ENCODE assay signal across 24 mouse cellular contexts in the genomic region with DNA sequence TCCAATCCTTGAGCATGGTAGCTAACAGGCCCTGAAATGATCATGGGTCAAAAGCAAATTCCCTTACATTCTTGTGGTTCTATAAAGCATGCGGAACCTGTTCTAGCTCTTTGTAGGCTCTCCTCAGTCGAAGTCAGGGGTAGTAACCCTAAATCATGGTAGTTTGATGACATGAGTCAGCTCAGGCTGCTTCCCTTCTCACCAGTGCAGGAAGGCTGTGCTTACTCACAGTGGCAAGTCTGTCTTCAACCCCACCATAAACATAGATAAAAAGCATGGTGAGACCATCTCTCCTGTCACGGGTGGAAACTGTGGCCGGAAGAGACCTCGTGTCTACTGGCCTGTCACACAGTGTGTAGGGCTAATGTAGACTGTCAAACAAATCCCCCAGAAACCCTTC.
DNase-seq lines count a peak whose midpoint lies in the region; ATAC-seq and TF ChIP-seq lines count a peak whose summit lies in the region.
"Had no signal": no experiment of that assay in that cellular context is flagged by ENCODE, and none has a peak within 500 bp of the region (broad histone marks: within the 10 kb centered on the region; RNA-seq: fewer than 3 reads in every experiment).

No protein-coding gene starts in this region.

- DNase-seq in lung, postnatal 25 days (ENCODE audit: low spot score), result no peak
- DNase-seq in limb, embryonic 10.5 days (ENCODE audit: low spot score), result no peak
- DNase-seq in stomach, postnatal 0 days (ENCODE audit: low spot score), result no peak
- DNase-seq in cerebellum, adult 11 months, result no peak
- DNase-seq: adrenal gland, adult 8-10 months; adrenal gland, postnatal 25 days; cerebellum, adult 18-20 months; cerebellum, adult 9-10 months; cerebellum, postnatal 14 days; forebrain, postnatal 0 days; gastrocnemius, adult 2 months; gastrocnemius, postnatal 14 days; heart, adult 11 months had no signal

- H3K27me3 ChIP-seq in lung, embryonic 15.5 days, result no peaks in the 10 kb centered on the region
- no peaks in the 10 kb centered on the region for H3K27me3 ChIP-seq in limb, embryonic 10.5 days (ENCODE audit: low read depth, poor library complexity, severe bottlenecking)
- H3K27me3 ChIP-seq in stomach, postnatal 0 days (ENCODE audit: control insufficient read depth, insufficient read depth, low read length), result no peaks in the 10 kb centered on the region
- H3K27me3 ChIP-seq in kidney, embryonic 15.5 days, result no peaks in the 10 kb centered on the region
- H3K27me3 ChIP-seq: embryonic facial prominence, embryonic 12.5 days; embryonic facial prominence, embryonic 15.5 days; forebrain, embryonic 13.5 days; hindbrain, embryonic 13.5 days had no signal

- TF ChIP-seq EP300 in stomach, postnatal 0 days (optimal IDR thresholded peaks at IDR 0.05), result no peak

- peaks cover 22% of the 10 kb centered on the region for H3K4me1 ChIP-seq in lung, embryonic 15.5 days
- H3K4me1 ChIP-seq in limb, embryonic 10.5 days, result no peaks in the 10 kb centered on the region; the same call in 1 of the 2 replicates
- H3K4me1 ChIP-seq in stomach, postnatal 0 days (replicated peaks; ENCODE audit: control insufficient read depth, insufficient read depth), result no peaks in the 10 kb centered on the region
- peaks cover 9% of the 10 kb centered on the region for H3K4me1 ChIP-seq in kidney, embryonic 15.5 days
- H3K4me1 ChIP-seq: embryonic facial prominence, embryonic 15.5 days; forebrain, embryonic 13.5 days had no signal

- no peak for ATAC-seq in lung, embryonic 15.5 days (ENCODE audit: borderline replicate concordance, extremely low read depth, low FRiP score, low TSS enrichment)
- ATAC-seq in common myeloid progenitor, adult 5-6 weeks (replicated peaks; ENCODE audit: low read depth, poor library complexity, severe bottlenecking), result peak; percentile 95
- ATAC-seq in stomach, postnatal 0 days (ENCODE audit: low FRiP score, low TSS enrichment), result peak; percentile 14; the same call in 1 of the 2 replicates
- no peak for ATAC-seq in kidney, embryonic 15.5 days (replicated peaks; ENCODE audit: low FRiP score)
- ATAC-seq: activated CD4-positive, CD25-positive, alpha-beta regulatory T cell, adult 4 months; forebrain, embryonic 13.5 days; forebrain, postnatal 0 days; hindbrain, embryonic 16.5 days had no signal

- no peak overlapping the region for H3K9ac ChIP-seq in lung, embryonic 15.5 days
- no peak overlapping the region for H3K9ac ChIP-seq in stomach, postnatal 0 days (ENCODE audit: low read length)
- H3K9ac ChIP-seq in kidney, embryonic 15.5 days, result no peak overlapping the region
- H3K9ac ChIP-seq: embryonic facial prominence, embryonic 12.5 days; embryonic facial prominence, embryonic 15.5 days; forebrain, embryonic 13.5 days; forebrain, postnatal 0 days; hindbrain, embryonic 13.5 days had no signal

- H3K4me3 ChIP-seq in lung, embryonic 15.5 days, result no peak overlapping the region
- no peak overlapping the region for H3K4me3 ChIP-seq in limb, embryonic 10.5 days
- H3K4me3 ChIP-seq in stomach, postnatal 0 days (ENCODE audit: low read depth, low read length), result no peak overlapping the region
- H3K4me3 ChIP-seq in kidney, embryonic 15.5 days (replicated peaks), result no peak overlapping the region
- H3K4me3 ChIP-seq: embryonic facial prominence, embryonic 12.5 days; embryonic facial prominence, embryonic 15.5 days; forebrain, embryonic 13.5 days; gastrocnemius, adult 2 months; hindbrain, embryonic 10.5 days; hindbrain, embryonic 13.5 days had no signal

- H3K36me3 ChIP-seq in lung, embryonic 15.5 days, result no peaks in the 10 kb centered on the region
- H3K36me3 ChIP-seq in limb, embryonic 10.5 days, result no peaks in the 10 kb centered on the region
- H3K36me3 ChIP-seq in stomach, postnatal 0 days (ENCODE audit: control insufficient read depth, insufficient read depth, low read length), result no peaks in the 10 kb centered on the region
- H3K36me3 ChIP-seq in kidney, embryonic 15.5 days, result no peaks in the 10 kb centered on the region
- H3K36me3 ChIP-seq: embryonic facial prominence, embryonic 12.5 days; embryonic facial prominence, embryonic 15.5 days; hindbrain, embryonic 10.5 days; hindbrain, embryonic 13.5 days had no signal

- no peak overlapping the region for H3K4me2 ChIP-seq in lung, embryonic 15.5 days
- H3K4me2 ChIP-seq in stomach, postnatal 0 days (replicated peaks; ENCODE audit: low read depth), result no peak overlapping the region
- H3K4me2 ChIP-seq in kidney, embryonic 15.5 days, result no peak overlapping the region
- H3K4me2 ChIP-seq: embryonic facial prominence, embryonic 12.5 days; embryonic facial prominence, embryonic 15.5 days; forebrain, embryonic 13.5 days; heart, embryonic 11.5 days; hindbrain, embryonic 13.5 days had no signal

- no peak for TF ChIP-seq CTCF in stomach, postnatal 0 days (IDR thresholded peaks at IDR 0.05; ENCODE audit: low read depth)

- peak overlapping the region; percentile 59 for H3K27ac ChIP-seq in lung, embryonic 15.5 days
- peak overlapping the region; percentile 9; the same call in 1 of the 2 replicates for H3K27ac ChIP-seq in limb, embryonic 10.5 days
- H3K27ac ChIP-seq in stomach, postnatal 0 days (replicated peaks), result peak overlapping the region; percentile 37; the same call in 1 of the 2 replicates
- H3K27ac ChIP-seq in kidney, embryonic 15.5 days, result no peak overlapping the region
- H3K27ac ChIP-seq: embryonic facial prominence, embryonic 12.5 days; embryonic facial prominence, embryonic 15.5 days; forebrain, embryonic 13.5 days; gastrocnemius, adult 2 months; hindbrain, embryonic 10.5 days; hindbrain, embryonic 13.5 days had no signal

- WGBS in lung, embryonic 15.5 days, result 34% methylated on average over 5 of the region's 5 CpGs
- 85% methylated on average over 5 of the region's 5 CpGs for WGBS in limb, embryonic 10.5 days
- 68% methylated on average over 5 of the region's 5 CpGs for WGBS in stomach, postnatal 0 days
- WGBS in kidney, embryonic 15.5 days, result 76% methylated on average over 5 of the region's 5 CpGs

- H3K9me3 ChIP-seq in lung, embryonic 15.5 days, result no peaks in the 10 kb centered on the region
- no peaks in the 10 kb centered on the region for H3K9me3 ChIP-seq in limb, embryonic 10.5 days (replicated peaks)
- H3K9me3 ChIP-seq in stomach, postnatal 0 days (ENCODE audit: control insufficient read depth, low read length), result no peaks in the 10 kb centered on the region
- H3K9me3 ChIP-seq in kidney, embryonic 15.5 days (replicated peaks), result no peaks in the 10 kb centered on the region
- H3K9me3 ChIP-seq: embryonic facial prominence, embryonic 12.5 days; embryonic facial prominence, embryonic 15.5 days; forebrain, embryonic 13.5 days; hindbrain, embryonic 13.5 days had no signal

Comparison
In these comparisons a context has a peak if more than half of its experiments do, and no peak if none do; other contexts are left out.
1. ATAC-seq: peak in common myeloid progenitor, adult 5-6 weeks (single experiment) and stomach, postnatal 0 days (single experiment); none in lung, embryonic 15.5 days (single experiment) and kidney, embryonic 15.5 days (single experiment).